Mouse (Mus musculus): ENCODE measurements around the gene Ifi27.
"Not testable (repeated sequence)": the region's sequence is repeated elsewhere in the genome, so short reads cannot be mapped to it uniquely, and the experiment has no call there.

The Ifi27 gene

DNA sequence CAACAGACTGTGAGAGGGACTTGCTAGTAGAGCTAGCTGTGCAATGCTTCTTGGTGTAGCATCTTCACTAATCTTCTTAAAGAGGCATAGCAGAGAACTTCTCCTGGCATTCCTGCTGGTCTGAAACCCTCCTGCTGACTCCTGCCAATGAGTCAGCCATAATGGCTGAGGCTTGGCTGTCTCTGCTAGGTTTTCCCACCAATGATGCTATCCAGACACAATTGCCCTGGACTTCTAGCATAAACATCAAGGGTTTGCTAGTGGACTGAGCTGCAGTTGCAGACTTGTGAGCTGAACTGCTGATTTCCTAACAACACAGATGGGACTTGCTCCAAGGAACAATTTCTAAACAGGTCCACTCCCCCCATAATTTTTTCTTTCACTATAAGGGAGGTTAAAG lies 19.4 kb downstream of the Ifi27 start:
- no peak for DNase-seq (ENCODE audit: low spot score in 2 of 2)

DNA sequence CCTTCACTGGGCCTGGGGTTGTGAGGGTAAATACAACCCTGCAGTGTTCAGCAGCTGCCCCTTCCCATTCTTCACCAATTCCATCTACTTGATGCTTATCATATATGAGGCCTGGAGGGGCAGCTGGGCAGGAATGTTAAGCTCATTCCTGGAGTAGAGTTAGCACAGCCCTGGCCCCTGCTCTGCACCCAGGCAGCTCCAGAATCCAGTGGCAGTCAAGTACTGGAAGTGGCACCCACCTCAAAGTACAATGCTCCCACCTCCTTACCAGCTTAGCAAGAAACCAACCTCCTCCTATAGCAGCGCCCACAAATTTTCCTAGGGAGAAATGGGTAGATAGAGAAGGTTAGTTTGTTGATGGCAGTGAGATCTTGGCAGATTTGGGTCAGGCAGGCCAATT lies 22.7 kb downstream of the Ifi27 start:
- DNase-seq (ENCODE audit: low spot score in 2 of 2) = not testable (repeated sequence)

DNA sequence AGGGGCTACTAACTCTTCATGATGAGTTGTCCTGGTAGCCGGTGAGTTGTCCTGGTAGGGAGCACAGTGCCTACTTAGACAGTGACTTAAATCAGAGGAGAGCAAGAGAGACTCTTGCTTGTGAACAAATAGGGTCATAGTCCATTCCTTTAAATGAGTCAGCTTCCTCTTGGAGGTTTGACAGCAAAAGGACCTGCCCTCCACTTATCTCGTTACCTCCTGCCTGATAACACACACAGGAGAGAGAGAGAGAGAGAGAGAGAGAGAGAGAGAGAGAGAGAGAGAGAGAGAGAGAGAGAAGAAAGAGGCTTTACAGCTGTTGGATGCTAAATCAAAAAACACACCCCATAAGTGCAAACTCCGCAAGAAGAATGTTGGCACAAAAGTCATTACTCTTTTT lies 23.1 kb downstream of the Ifi27 start, which contains the start of gene Ifi27l2b:
Gene Ifi27l2b (minus strand): TSS at position 84 of the 400 bp plus-strand sequence.
- no peak for DNase-seq (ENCODE audit: low spot score in 2 of 2)

DNA sequence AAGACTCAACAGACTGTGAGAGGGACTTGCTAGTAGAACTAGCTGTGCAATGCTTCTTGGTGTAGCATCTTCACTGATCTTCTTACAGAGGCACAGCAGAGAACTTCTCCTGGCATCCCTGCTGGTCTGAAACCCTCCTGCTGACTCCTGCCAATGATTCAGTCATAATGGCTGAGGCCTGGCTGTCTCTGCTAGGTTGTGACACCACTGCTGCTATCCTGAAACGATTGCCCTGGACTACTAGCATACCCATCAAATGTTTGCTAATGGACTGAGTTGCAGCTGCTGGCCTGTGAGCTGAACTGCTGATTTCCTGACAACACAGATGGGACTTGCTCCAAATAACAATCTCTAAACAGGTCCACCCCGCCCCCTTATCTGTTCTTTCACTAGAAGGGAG lies 40.5 kb downstream of the Ifi27 start:
- DNase-seq (ENCODE audit: low spot score in 2 of 2) = no peak

DNA sequence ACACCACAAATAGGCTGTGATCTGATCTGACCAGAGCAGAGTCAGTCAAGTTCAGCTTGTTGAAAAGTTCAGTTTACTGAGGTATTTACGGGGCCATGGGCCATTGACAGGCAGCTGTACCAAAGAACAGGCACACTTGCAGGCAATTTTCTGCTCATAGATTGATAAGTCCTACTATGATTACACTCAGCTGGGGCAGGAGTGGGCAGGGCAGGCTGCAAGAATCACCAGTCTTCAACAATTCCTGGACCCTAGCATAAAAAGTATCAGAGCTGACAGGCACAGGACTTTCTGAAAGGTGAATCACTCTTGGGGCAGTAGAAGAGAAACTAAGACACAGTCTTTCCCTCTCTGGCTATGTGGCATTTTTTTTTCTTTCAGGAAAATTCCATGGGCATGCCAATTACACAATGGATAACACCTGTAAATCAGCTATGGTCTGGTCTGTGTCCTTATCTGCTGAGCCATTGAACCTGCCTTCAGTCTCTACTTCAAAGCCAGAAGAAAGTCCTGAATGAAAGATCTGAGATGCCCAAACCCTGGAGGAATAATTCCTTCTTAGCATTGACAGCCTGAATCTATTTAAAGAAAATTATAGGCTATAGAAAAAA lies 42.9 kb downstream of the Ifi27 start:
- no peak for DNase-seq (ENCODE audit: low spot score in 2 of 2)

DNA sequence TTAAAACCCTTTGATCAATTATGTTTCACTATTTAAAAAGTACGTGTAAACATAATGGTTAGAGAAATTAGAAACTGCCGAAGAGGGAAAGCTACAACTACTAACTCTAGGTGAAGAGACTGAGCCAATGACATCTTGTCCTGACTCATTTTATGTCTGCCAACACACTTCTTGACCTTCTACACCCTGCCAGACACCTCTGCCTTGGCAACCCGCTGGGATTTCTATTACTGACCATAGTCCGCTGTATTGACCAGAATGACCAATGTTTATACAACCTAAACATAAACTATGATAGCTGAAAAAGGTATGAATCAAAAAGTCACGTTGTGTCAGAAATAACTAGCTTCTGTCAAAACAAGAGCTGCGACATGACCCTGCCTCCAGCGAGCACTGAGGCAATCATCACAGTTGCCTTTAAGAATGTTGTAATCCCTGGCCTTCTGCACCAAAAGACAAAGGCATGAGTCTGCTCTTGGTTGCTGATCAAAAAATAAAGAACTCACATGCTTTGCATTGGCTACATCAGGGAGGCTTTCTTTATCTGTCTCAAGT lies 43.5 kb downstream of the Ifi27 start:
- DNase-seq (ENCODE audit: low spot score in 2 of 2) = no peak

DNA sequence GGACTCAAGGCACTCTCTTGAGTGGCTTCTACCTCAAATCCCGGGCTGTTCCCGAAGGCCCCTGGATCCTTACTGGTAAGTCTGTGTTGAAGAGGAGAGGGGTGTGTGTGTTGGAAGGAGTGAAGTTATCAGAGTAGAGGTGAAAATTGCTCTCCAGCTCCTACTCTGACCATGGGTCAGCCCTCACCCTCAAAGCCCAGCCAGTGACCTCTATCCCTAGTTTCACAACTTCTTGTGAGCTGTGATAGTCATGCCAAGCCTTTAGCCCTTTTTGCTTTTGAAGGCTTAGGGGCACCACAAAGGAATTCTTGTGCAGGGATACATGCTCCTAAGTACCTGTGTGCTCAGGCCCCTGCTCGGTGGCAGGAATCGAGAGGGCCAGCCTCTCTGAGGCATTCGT lies 47.7 kb downstream of the Ifi27 start:
- DNase-seq (ENCODE audit: low spot score in 2 of 2) = no peak

DNA sequence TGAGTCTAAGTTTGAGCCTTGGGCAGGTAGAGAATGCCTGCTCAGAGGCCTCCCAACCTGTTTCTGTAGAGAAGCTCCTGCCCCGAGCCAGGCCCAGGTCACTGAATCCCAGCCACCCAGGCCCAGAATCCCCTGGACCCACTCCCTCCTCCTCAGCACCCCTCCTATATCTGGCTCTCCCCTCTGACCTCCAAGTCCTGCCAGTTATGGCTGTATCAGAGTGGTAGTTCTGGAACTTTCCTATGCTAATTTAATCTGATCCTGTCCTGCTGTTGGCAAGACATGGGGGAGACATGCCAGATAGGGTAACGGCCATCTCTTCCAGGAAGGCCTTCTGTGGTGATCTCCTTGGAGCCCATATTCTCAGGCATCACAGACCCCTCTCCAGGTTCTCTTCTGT lies 48.8 kb downstream of the Ifi27 start:
- DNase-seq (ENCODE audit: low spot score in 2 of 2) = no peak

DNA sequence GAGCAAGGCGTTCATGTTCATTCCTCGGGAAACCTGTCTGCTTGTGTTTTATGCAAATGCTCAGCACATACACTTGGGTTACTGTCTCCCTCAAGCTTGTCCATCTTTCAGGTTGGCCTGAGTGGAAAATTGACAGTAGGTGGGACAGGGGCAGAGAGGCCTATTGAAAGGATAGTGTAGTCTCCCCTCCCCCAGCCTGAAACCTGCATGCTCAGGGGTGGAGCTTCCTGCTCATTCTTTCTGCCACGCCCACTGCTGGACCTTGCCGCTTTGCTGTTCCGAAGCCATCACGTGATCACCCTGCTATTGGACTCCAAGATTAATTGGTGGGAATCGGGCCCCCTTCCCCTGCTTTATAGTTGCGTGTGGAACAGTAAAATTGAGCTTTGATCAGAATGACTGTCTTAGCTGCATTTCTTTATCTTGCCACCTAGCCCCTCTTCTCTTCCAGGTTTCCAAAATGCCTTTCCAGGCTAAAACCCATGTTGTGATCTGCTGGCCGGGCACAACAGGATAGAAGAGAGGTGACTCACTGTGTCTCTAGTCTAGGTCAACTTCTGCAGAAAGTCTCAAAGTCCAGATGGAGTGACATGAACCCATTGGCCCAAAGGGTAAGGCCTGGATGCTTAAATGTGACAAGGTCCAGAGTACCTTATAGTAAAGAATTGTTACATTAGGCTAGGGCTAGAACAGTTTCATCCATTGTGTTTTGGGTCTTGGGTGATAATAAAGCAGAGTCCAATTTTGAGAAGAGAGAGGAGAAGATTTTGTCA lies 50.4 kb downstream of the Ifi27 start:
- not testable (repeated sequence) for DNase-seq (ENCODE audit: low spot score in 2 of 2)

DNA sequence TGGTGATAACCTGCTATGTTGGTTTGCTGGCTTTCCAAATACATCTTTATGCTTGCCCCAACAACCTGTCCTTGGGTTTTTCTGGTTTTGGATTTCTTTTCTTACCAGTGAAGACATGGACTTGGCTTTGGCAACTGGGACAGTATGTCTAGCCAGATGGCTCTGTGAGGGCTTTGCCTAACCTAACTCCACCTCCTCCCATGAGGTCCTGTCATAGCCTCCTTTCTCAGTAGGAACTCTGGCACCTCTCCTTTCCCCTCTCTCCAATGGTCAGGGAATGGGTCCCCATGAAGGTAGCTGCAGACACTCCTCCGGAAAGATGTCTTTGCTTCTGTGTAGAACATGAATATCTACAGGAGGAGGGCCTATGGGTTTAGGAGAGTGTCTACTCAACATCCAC lies 52.7 kb downstream of the Ifi27 start:
- no peak for DNase-seq (ENCODE audit: low spot score in 2 of 2)

DNA sequence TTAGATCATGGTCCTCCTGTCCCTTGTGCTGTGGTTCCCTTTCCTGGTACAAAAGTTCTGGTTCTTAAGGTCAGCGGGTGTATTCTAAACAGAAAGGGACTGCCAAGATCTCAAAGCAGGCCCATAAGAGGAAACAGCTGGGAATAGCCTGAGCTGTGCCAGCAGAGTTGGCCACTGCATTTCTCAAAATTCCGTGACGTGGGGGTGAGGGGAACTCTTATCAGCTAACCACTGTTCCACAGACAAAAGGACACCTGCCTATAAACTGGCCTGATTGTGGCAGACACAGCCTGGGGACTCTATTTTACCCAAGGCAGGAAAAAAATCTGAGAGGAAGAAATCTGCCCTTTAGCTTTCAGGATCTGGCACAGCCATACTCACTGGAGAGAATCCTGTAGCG lies 53.3 kb downstream of the Ifi27 start:
- no peak for DNase-seq (ENCODE audit: low spot score in 2 of 2)

DNA sequence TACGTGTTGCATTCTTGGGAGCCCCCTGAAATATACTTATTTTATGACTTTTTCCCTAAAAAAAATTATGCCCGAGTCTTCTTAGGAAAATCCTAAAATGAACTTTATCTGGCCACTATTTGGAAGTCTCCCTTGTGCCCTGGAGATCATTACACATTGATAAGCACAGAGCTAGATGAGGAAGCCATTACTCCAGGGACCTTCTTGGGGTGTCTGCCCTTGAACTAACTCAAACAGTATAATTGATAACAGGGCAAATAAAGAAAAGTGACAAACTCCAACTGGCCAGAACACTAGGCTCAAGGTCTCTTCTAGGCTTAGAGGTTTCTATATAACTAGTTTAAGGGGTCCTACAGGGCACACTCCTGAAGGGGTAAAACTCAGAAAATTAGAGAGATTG lies 53.7 kb downstream of the Ifi27 start:
- no peak for DNase-seq (ENCODE audit: low spot score in 2 of 2)
